Mouse (Mus musculus): ENCODE measurements around the gene Eps8. TPM values are rescaled to one million over a fixed set of nuclear protein-coding genes. Genes with fewer than 3 reads are reported as not detected.

Gene Eps8
- polyA plus RNA-seq, 1 experiment from 2014 or later, result 6.8 TPM

- Histone ChIP-seq H3K4me1 (peaks cover 16% of the 10 kb centered on the region), H3K4me3 (no peak overlapping the region), H3K36me3 (replicated peaks) (no peaks in the 10 kb centered on the region), H3K9me3 (no peaks in the 10 kb centered on the region), H3K27me3 (ENCODE audit: poor library complexity, severe bottlenecking) (no peaks in the 10 kb centered on the region), H3K27ac (no peak overlapping the region; the same call in 1 of the 2 replicates)
- 47% methylated on average over 4 of the region's 4 CpGs for WGBS
- DNase-seq (ENCODE audit: extremely low spot score, low spot score), result no peak
Measured at GRCm38 (mm10) chr6:137633626-137634025, 21.1 kb downstream of the Eps8 start.

- Histone ChIP-seq H3K4me3 (no peak overlapping the region), H3K27ac (no peak overlapping the region), H3K27me3 (ENCODE audit: poor library complexity, severe bottlenecking) (no peaks in the 10 kb centered on the region), H3K36me3 (replicated peaks) (no peaks in the 10 kb centered on the region), H3K4me1 (peaks cover 16% of the 10 kb centered on the region), H3K9me3 (no peaks in the 10 kb centered on the region)
- DNase-seq (ENCODE audit: extremely low spot score, low spot score), result no peak
- 79% methylated on average over 8 of the region's 8 CpGs for WGBS
Measured at GRCm38 (mm10) chr6:137633121-137633520, 21.6 kb downstream of the Eps8 start.

GRCm38 (mm10) chr6:137630387-137630786 lies 24.3 kb downstream of the Eps8 start:
- Histone ChIP-seq H3K4me1 (peaks cover 16% of the 10 kb centered on the region), H3K9me3 (no peaks in the 10 kb centered on the region), H3K27me3 (ENCODE audit: poor library complexity, severe bottlenecking) (no peaks in the 10 kb centered on the region), H3K36me3 (replicated peaks) (no peaks in the 10 kb centered on the region), H3K4me3 (no peak overlapping the region), H3K27ac (peak overlapping the region; percentile 13; the same call in 1 of the 2 replicates)
- WGBS, result 89% methylated on average over 13 of the region's 13 CpGs
- DNase-seq (ENCODE audit: extremely low spot score, low spot score), result no peak

- H3K4me1 ChIP-seq, result peaks cover 16% of the 10 kb centered on the region
- no peak overlapping the region for H3K4me3 ChIP-seq
- H3K9me3 ChIP-seq, result no peaks in the 10 kb centered on the region
- no peaks in the 10 kb centered on the region for H3K36me3 ChIP-seq (replicated peaks)
- DNase-seq (ENCODE audit: extremely low spot score, low spot score), result no peak
- 64% methylated on average over 13 of the region's 13 CpGs for WGBS
- no peaks in the 10 kb centered on the region for H3K27me3 ChIP-seq (ENCODE audit: poor library complexity, severe bottlenecking)
- peak overlapping the region; percentile 56; the same call in 1 of the 2 replicates for H3K27ac ChIP-seq
Measured at GRCm38 (mm10) chr6:137629603-137630231, 25.0 kb downstream of the Eps8 start.

- Histone ChIP-seq H3K4me1 (peaks cover 14% of the 10 kb centered on the region), H3K36me3 (replicated peaks) (no peaks in the 10 kb centered on the region), H3K27me3 (ENCODE audit: poor library complexity, severe bottlenecking) (no peaks in the 10 kb centered on the region), H3K27ac (no peak overlapping the region), H3K9me3 (no peaks in the 10 kb centered on the region), H3K4me3 (no peak overlapping the region)
- no peak for DNase-seq (ENCODE audit: extremely low spot score, low spot score)
- 89% methylated on average over 6 of the region's 6 CpGs for WGBS
Measured at GRCm38 (mm10) chr6:137628715-137629114, 26.0 kb downstream of the Eps8 start.

GRCm38 (mm10) chr6:137621021-137621420 lies 33.7 kb downstream of the Eps8 start:
- Histone ChIP-seq H3K36me3 (replicated peaks) (no peaks in the 10 kb centered on the region), H3K27ac (no peak overlapping the region), H3K4me1 (no peaks in the 10 kb centered on the region), H3K27me3 (ENCODE audit: poor library complexity, severe bottlenecking) (no peaks in the 10 kb centered on the region), H3K4me3 (no peak overlapping the region), H3K9me3 (no peaks in the 10 kb centered on the region)
- 88% methylated on average over 2 of the region's 2 CpGs for WGBS
- DNase-seq (ENCODE audit: extremely low spot score, low spot score), result no peak

GRCm38 (mm10) chr6:137613903-137614302 lies 40.8 kb downstream of the Eps8 start:
- no peak for DNase-seq (ENCODE audit: extremely low spot score, low spot score)
- Histone ChIP-seq H3K4me1 (peaks cover 6% of the 10 kb centered on the region), H3K36me3 (replicated peaks) (no peaks in the 10 kb centered on the region), H3K27me3 (ENCODE audit: poor library complexity, severe bottlenecking) (no peaks in the 10 kb centered on the region), H3K9me3 (no peaks in the 10 kb centered on the region), H3K27ac (no peak overlapping the region), H3K4me3 (no peak overlapping the region)
- 53% methylated on average over 4 of the region's 4 CpGs for WGBS

- DNase-seq (ENCODE audit: extremely low spot score, low spot score), result no peak
- Histone ChIP-seq H3K27me3 (ENCODE audit: poor library complexity, severe bottlenecking) (no peaks in the 10 kb centered on the region), H3K36me3 (replicated peaks) (no peaks in the 10 kb centered on the region), H3K4me1 (peaks cover 6% of the 10 kb centered on the region), H3K27ac (no peak overlapping the region), H3K4me3 (no peak overlapping the region), H3K9me3 (no peaks in the 10 kb centered on the region)
- 84% methylated on average over 2 of the region's 2 CpGs for WGBS
Measured at GRCm38 (mm10) chr6:137612071-137612547, 42.6 kb downstream of the Eps8 start.

GRCm38 (mm10) chr6:137608160-137608930 lies 46.3 kb downstream of the Eps8 start:
- Histone ChIP-seq H3K9me3 (no peaks in the 10 kb centered on the region), H3K27ac (no peak overlapping the region), H3K4me3 (no peak overlapping the region), H3K27me3 (ENCODE audit: poor library complexity, severe bottlenecking) (no peaks in the 10 kb centered on the region), H3K36me3 (replicated peaks) (no peaks in the 10 kb centered on the region), H3K4me1 (no peaks in the 10 kb centered on the region)
- no peak for DNase-seq (ENCODE audit: extremely low spot score, low spot score)
- WGBS, result 93% methylated on average over 17 of the region's 17 CpGs

GRCm38 (mm10) chr6:137606541-137606940 lies 48.1 kb downstream of the Eps8 start:
- Histone ChIP-seq H3K36me3 (replicated peaks) (no peaks in the 10 kb centered on the region), H3K27me3 (ENCODE audit: poor library complexity, severe bottlenecking) (no peaks in the 10 kb centered on the region), H3K4me3 (no peak overlapping the region), H3K27ac (no peak overlapping the region), H3K9me3 (no peaks in the 10 kb centered on the region), H3K4me1 (no peaks in the 10 kb centered on the region)
- 91% methylated on average over 7 of the region's 7 CpGs for WGBS
- no peak for DNase-seq (ENCODE audit: extremely low spot score, low spot score)

GRCm38 (mm10) chr6:137604417-137605248 lies 50.0 kb downstream of the Eps8 start:
- DNase-seq (ENCODE audit: extremely low spot score, low spot score), result no peak
- Histone ChIP-seq H3K27me3 (ENCODE audit: poor library complexity, severe bottlenecking) (no peaks in the 10 kb centered on the region), H3K9me3 (no peaks in the 10 kb centered on the region), H3K4me1 (no peaks in the 10 kb centered on the region), H3K36me3 (replicated peaks) (no peaks in the 10 kb centered on the region), H3K27ac (no peak overlapping the region), H3K4me3 (no peak overlapping the region)
- 80% methylated on average over 4 of the region's 4 CpGs for WGBS

GRCm38 (mm10) chr6:137598306-137598705 lies 56.4 kb downstream of the Eps8 start:
- H3K27ac ChIP-seq, result no peak overlapping the region
- no peak overlapping the region for H3K4me3 ChIP-seq
- peaks cover 5% of the 10 kb centered on the region for H3K4me1 ChIP-seq
- WGBS, result 21% methylated on average over 7 of the region's 7 CpGs
- peaks cover 4% of the 10 kb centered on the region; the same call in 1 of the 2 replicates for H3K9me3 ChIP-seq
- H3K36me3 ChIP-seq (replicated peaks), result no peaks in the 10 kb centered on the region
- DNase-seq (ENCODE audit: extremely low spot score, low spot score), result no peak
- H3K27me3 ChIP-seq (ENCODE audit: poor library complexity, severe bottlenecking), result no peaks in the 10 kb centered on the region

Data from forebrain, embryonic 10.5 days (tissue).